Mouse (Mus musculus) A20 (cell line): ENCODE results near the gene Psmb11.
"Not testable (repeated sequence)": the region's sequence is repeated elsewhere in the genome, so short reads cannot be mapped to it uniquely, and the experiment has no call there.

Experiments
- DNase-seq: peaks from one replicate; pipeline ENCODE4 v3.0.0-alpha.2; 2011; ENCODE audit warnings: low read depth, low spot score

Gene Psmb11

GRCm38 (mm10) chr14:54603038-54603654, 18.1 kb upstream of the Psmb11 start:
- DNase-seq: peak; percentile 97

- no peak for DNase-seq
These were observed 17.5 kb upstream of the Psmb11 start for GRCm38 (mm10) chr14:54603686-54604085.

GRCm38 (mm10) chr14:54605752-54606321, 15.4 kb upstream of the Psmb11 start, which contains the start of gene 4931414P19Rik:
TSS of gene 4931414P19Rik (minus strand) at chr14:54605993.
- DNase-seq: peak; percentile 89

- DNase-seq: no peak
These were observed 14.0 kb upstream of the Psmb11 start for GRCm38 (mm10) chr14:54607226-54607625.

- no peak for DNase-seq
These were observed 12.0 kb upstream of the Psmb11 start for GRCm38 (mm10) chr14:54609245-54609644.

- peak; percentile 61 for DNase-seq
These were observed 11.3 kb upstream of the Psmb11 start for GRCm38 (mm10) chr14:54609962-54610361.

GRCm38 (mm10) chr14:54610648-54611047, 10.6 kb upstream of the Psmb11 start:
- DNase-seq: no peak

- DNase-seq: not testable (repeated sequence)
These were observed 7.1 kb upstream of the Psmb11 start for GRCm38 (mm10) chr14:54614130-54614529.

- DNase-seq: no peak
These were observed 4.9 kb upstream of the Psmb11 start for GRCm38 (mm10) chr14:54616226-54616825.

GRCm38 (mm10) chr14:54617152-54617896, 3.9 kb upstream of the Psmb11 start:
- DNase-seq: peak; percentile 46

- peak; percentile 95 for DNase-seq
These were observed 3.3 kb upstream of the Psmb11 start, which contains the start of gene Psmb5 for GRCm38 (mm10) chr14:54617897-54618365. TSS of gene Psmb5 (minus strand) at chr14:54618022.

- no peak for DNase-seq
These were observed 2.1 kb downstream of the Psmb11 start for GRCm38 (mm10) chr14:54623334-54623733.

GRCm38 (mm10) chr14:54624976-54625375, 3.7 kb downstream of the Psmb11 start:
- no peak for DNase-seq

GRCm38 (mm10) chr14:54628103-54628502, 6.9 kb downstream of the Psmb11 start:
- no peak for DNase-seq

- DNase-seq: no peak
These were observed 8.6 kb downstream of the Psmb11 start for GRCm38 (mm10) chr14:54629797-54630196.

GRCm38 (mm10) chr14:54630583-54631239, 9.5 kb downstream of the Psmb11 start:
- DNase-seq: no peak

- no peak for DNase-seq
These were observed 10.0 kb downstream of the Psmb11 start for GRCm38 (mm10) chr14:54631240-54631599.

- no peak for DNase-seq
These were observed 11.0 kb downstream of the Psmb11 start for GRCm38 (mm10) chr14:54632252-54632651.

- DNase-seq: peak; percentile 34
These were observed 12.9 kb downstream of the Psmb11 start for GRCm38 (mm10) chr14:54634182-54634581.

GRCm38 (mm10) chr14:54636954-54637353, 15.7 kb downstream of the Psmb11 start:
- DNase-seq: peak; percentile 62

- DNase-seq: no peak
These were observed 17.0 kb downstream of the Psmb11 start for GRCm38 (mm10) chr14:54638210-54638609.

GRCm38 (mm10) chr14:54640121-54640520, 18.9 kb downstream of the Psmb11 start:
- DNase-seq: no peak
